Mouse (Mus musculus) gastrocnemius, adult 18-20 months (tissue): ENCODE measurements around the gene Rrp8. TPM values are rescaled to one million over a fixed set of nuclear protein-coding genes. Genes with fewer than 3 reads are reported as not detected.

Source experiments
- DNase-seq: peaks from one replicate; pipeline ENCODE4 v3.0.0; 2021; ENCODE audit warnings: low spot score
- long read RNA-seq, 2 experiments: library from polyadenylated mRNA; stranded (forward); transcript quantifications; one replicate each; pipeline ENCODE4 v2.0.0; 2021
- total RNA-seq, 2 experiments: library from RNA; stranded (reverse); gene quantifications; 2 replicates each; pipeline ENCODE4 v1.2.3; 2021

Rrp8 gene
- total RNA-seq = 10 to 100 TPM in 1 of 2 experiments, 1 to 10 TPM in 1; 10.0 to 10.5 TPM
- long read RNA-seq, experiment 1, transcript Rrp8-201 (7 exons, 3,053 nt) = major isoform, 13 of 19 reads
- long read RNA-seq, experiment 1, partial matches to known transcripts = 3 of 19 reads
- long read RNA-seq, experiment 1, other reads (novel, unspliced or antisense) = 2 of 19 reads
- long read RNA-seq, experiment 2, transcript Rrp8-201 (7 exons, 3,053 nt) = major isoform, 9 of 11 reads
- long read RNA-seq, experiment 2, partial matches to known transcripts = 0 of 11 reads
- long read RNA-seq, experiment 2, other reads (novel, unspliced or antisense) = 2 of 11 reads

DNA sequence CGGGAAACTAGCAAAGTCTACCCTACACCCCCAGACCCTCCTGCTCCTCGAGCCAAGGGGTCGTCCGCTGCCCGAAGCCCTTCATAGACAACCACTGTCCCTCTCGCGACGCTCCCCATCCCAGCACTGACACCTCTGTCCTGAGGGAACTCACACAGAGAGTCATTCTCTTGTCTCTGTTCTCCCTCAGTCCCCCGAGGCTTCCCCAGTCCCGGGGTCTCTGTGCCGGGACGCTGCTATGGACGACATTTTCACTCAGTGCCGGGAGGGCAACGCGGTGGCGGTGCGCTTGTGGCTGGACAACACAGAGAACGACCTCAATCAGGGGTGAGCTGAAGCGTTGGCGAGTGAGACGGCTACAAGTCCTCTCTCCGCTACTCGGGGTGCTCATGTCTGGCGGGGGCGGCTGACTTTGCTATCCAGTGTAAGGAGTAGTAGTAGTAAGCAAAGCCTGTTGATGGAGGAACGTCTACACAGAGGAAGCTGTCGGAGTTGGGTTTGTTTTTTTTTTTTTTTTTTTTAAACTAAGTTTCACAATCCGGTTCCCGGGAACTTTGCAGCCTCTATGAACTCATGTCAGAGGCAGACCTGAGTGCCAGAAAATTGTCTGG lies at the start of gene Rrp8:
TSS of gene Rrp8 (minus strand) at position 475 of the 611 bp plus-strand sequence.
- DNase-seq = peak; percentile 39

DNA sequence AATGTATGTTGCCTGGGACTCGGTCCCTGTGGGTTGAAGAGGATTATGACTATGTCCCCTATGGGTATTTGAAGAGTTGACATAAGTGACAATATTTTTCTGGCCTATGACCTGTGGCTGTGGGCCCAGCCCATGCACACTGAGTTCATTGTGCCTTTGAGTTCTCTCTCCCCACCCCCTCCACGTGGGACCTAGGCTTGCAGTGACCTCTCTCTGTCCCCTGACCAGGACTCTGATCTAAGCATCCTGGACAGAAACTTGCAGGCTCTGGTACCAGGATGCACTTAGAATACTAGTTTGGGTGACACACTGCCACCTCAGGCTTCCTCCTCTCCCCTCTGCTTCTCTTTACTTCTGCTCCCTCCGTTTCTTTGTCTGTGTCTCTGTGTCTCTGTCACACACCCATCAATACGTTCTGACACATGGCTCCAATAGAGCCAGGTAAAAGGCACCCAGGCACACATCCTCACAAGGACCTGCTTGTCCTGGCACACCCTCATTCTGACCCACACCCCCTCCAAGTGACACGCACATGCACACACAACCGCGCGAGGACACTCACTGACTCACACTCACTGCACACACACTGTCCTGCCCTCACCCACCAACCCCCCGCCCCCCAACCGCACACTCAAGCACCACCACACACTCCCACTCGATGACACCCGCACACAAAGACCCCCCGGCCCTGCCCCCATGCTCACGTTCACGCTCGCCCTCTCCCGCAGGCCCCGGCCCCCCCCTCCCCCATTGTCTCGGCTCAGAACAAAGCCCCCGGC lies 49.5 kb upstream of the Rrp8 start:
- no peak for DNase-seq

DNA sequence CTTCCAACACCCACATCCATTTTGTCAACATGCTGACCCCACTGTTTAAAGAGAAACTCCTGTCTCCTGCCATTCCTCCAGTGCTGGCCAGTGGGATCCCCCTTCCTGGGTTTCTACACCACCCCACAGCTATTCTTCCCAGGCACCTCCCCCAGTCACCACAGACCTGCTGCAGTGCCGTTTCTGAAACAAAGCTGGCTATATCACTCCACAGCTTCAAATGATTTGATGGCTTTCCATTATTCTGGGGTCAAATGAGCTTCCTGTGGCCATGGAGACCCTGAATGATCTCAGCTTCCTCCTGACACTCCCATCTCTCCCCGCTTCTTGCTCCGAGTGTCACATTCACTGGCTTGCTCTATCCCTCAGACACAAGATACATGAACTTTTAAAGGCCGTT lies 47.4 kb upstream of the Rrp8 start:
- DNase-seq = no peak

DNA sequence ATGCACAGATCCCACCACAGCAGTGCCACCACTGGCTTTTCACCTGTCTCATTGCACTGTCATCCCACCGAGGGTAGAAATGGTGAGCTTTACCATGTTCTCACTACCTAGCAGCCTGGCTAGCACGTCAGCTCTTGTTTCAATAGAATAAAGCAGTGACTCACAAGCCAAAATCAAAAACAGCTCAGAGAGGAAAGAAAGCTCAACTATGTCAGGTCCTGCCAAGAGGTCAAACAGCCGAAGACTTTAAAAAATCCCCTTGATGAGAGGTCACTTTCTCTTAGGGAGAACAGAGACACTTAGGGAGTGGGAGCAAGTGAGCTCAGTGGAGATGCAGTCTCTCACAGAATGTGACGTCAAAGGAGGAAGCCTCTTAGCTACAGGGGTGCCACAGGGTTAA lies 46.7 kb upstream of the Rrp8 start:
- no peak for DNase-seq

DNA sequence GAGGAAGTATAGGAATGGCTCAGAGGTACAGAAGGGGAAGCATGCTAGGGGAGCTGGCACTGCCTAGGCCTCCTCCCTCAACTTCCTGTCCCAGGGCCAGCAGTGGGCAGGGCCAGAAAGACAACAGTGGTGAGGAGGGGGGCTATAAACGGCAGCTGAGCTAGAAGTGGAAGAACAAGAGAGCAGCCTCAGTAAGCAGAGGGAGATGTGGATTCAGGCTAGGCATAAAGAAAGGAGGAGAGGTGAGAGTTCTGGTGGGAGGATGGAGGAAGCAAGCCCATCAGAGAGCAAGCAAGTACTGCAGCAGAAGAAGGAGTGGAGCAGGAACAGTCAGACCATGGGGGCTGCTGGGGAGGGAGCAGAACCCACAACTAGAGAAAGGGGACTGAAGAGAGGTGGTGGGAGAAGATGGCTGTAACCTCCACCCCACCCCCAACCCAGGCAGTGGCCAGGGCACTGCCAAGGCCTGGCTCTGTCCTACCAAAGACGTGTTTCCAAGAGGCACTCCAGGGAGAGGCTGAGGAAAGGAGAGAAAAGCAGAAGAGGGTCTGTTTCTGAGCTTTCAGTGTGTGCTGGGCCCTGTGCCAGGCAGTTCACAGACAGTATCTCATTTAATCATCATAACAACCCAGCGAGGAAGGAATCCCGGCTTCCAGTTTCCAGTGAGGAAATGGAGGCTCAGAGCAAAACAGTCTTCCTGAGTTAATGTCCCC lies 41.5 kb upstream of the Rrp8 start:
- DNase-seq = no peak

DNA sequence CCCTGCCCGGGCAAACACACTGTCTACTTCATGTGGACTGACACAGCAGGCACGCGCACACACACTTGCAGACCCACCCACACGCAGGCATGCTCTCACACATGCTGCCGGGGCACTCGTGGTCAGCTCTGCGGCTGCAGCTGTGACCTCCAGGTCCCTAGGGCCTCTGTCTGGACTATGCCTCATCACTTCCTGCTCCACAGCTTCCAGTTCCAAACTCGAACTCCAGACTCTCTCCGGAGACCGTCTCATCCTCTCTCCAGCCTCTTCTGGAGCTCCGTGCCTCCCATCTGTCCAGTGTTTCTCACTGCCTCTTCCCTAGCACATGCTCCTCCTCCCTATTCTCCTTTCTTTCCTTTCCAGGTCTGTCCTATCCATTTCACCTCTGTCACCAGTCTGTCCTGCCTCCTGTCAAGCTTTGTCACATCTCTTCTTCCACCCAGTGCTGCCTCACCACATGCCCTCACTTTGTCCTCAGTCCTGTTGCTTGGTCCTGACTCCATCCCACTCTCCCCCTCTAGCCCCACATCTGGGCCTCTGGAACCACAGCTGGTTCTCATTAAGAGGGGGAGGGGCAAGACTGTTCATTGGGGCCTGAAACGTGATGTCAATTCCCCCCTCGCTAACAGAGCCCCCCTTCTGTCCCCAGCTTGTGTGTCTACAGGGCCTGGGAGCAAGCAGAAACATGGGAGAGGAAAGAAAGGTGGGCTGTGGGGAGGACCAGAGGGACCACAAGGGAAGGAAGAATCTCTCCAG lies 40.8 kb upstream of the Rrp8 start:
- peak; percentile 74 for DNase-seq

DNA sequence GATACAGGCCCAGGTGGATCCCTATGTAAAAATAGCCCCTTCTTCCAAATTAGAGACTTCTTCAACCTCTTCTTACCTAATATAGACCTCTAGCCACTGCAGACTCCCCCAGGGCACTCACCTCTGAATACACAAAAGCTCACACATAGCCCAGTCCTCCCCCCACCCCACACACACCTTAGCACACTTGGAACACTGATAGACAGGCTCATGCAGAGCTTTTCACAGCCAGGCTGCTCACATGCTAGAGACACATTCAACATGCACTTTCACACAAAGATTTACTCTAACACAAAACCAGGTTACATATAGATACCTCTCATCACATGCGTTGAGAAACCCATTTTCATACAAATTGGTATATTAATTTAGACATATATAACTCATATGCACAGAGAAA lies 40.1 kb upstream of the Rrp8 start:
- DNase-seq = no peak

DNA sequence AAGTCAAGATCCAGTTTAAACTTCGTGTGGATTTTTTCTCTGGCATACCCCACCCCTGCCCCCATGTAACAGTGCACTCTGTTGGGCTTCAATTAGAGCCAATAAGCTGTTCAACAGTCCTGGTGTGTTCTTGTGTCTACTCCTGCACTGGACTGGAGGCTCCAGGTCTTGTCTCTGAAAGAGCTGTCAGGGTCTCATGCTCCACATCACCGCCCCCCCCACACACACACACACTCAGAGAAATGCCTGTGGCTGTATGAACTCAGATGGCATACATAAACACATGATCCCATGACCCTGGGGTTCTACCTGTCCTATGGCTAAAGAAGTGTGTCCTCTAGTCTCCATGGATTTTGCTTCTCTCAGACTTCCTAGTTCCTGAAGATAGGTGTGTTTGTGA lies 38.8 kb upstream of the Rrp8 start:
- no peak for DNase-seq

DNA sequence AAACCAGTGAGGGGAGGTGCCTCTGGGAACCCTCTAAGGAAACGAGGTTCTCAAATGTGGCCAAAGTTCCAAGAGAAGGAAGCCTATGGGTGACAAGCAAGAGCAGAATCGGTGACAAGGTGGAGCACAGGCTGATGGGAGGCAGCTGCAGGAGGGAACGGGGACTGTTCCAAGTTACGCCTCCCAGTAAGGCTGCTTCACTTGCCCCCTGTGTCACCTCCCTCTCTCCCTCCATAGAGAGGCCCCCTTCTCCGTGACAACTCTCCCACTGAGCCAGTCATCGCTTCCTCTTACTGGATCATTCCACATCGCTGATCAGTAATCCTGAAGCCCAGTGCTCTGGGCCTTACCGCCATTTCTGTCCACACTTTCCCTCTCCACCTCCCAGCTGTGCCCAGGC lies 37.5 kb upstream of the Rrp8 start:
- DNase-seq = no peak

DNA sequence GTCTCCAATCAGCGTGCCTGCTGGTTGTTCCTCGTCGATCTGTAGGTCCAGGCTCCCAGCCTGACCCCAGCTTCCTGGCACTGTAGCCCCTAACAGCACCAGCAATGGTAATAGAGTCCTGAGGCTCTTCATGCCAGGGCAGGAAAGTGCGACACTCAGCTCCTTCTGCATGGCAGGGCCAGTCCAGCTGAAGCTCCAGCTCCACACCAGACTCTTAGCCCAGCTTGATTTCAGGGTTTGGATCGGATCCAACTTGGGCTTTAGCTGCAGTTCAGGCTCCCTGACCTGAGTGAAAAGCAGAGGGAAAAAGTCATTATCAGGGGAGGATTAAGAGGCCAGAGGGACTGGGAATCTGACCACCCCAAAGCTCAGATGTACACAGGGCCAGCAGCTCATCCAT lies 35.9 kb upstream of the Rrp8 start:
- no peak for DNase-seq

DNA sequence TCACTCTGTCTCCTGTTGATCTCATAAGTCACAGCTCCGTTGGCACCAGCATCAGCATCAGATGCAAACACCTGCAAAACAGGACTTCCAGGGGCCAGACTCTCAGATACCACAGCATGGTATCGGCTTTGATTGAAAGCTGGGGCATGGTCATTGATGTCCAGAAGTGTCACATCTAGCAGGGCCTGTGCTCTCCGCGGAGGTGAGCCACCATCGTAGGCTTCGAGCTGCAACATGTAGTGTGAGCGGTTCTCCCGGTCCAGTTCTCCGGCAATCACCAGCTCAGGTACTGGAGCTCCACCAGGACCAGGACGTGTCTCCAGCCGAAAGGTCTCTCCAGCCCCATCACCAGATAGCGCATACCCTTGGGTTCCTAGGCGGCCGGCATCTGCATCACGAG lies 35.1 kb upstream of the Rrp8 start:
- DNase-seq = no peak

DNA sequence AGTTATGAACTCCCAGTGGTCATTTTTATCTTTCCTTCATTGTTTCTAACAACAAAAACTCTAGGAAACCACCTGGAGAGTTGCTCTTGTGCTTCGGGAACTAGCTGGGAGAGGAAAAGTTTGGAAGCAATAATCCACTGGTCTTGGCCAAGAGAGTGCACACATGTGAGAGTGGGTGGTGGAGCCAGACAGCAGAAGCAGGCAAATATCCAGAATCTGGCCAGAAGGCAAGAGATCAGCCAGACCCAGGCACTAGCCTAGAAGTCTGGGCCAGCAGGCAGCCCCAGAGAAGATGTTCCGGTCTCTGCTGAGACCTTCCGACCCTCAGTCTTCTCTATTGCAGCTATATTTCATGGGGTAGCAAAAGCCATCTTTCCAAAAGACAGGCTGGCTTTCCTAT lies 32.8 kb upstream of the Rrp8 start:
- DNase-seq = peak; percentile 61

DNA sequence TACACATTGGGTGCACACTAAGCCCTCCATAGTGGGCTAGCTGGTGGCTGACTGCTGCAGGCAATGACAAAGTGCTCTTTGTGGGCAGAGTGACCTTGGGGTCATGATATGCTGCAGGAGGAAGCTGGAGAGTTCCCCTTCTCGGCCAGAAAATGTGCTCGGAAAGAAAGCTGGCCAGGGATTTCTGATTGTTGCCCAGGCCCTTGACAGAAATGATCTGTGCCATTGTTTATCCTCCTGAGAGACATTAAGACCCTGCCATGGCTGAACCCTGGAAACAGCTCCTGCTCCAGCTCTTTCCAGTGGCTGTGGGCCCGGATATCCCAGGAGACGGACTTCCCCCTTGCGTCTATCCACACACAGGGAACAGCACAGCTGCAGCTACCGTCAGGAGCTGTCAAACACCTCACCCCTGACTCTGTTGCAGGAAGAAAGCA lies 30.6 kb upstream of the Rrp8 start:
- DNase-seq = no peak

DNA sequence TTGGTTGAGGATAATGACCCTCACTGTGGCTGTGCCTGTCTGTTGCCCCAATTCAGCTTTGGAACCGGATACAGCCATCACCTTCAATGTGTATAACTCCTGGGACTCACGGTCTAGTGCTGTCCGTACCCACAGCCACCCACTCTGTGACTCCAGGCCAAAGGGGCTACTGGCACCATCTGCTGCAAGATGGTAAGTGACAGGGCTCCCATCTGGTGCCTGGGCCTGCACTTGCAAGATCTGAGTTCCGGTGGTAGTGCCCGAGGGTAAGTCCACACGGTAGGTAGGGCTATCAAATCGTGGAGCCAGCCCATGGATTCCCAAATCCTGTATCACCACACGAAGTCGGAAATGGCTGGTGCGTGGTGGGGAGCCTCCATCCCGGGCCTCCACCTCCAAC lies 27.1 kb upstream of the Rrp8 start:
- DNase-seq = no peak

DNA sequence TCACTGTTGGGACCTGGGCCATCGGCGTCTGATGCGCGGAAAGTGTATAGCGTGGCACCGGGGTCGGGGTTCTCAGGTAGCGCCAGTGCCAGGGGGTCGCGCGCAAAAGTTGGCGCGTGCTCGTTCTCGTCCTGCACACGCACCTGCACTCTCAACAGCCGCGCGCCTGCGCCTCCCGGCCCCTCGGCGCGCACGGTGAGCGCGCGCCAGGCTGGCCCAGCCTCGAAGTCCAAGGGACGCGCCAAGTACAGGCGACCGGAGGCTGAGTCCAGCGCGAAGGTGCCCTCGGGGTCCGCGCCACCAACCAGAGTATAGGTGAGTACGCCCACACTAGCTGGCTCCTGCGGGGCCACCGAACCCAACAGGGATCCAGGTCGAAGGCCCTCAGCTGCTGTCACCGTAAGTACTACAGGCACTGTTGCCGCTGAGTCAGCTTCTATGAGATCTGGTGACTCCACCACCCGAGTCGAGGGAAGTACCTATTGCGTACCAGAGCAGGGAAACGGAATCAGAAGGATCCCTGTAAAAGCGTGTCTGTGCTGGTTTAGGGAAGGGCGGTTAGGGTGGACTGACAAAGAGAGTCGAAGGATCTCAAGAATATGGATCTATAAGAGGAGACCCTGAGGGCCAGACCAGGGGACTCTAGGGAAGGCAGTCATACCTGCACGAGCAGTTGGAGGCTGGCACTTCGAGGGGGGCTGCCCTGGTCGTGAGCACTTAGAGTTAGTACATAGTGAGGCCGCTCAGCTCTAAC lies 25.5 kb upstream of the Rrp8 start:
- no peak for DNase-seq

DNA sequence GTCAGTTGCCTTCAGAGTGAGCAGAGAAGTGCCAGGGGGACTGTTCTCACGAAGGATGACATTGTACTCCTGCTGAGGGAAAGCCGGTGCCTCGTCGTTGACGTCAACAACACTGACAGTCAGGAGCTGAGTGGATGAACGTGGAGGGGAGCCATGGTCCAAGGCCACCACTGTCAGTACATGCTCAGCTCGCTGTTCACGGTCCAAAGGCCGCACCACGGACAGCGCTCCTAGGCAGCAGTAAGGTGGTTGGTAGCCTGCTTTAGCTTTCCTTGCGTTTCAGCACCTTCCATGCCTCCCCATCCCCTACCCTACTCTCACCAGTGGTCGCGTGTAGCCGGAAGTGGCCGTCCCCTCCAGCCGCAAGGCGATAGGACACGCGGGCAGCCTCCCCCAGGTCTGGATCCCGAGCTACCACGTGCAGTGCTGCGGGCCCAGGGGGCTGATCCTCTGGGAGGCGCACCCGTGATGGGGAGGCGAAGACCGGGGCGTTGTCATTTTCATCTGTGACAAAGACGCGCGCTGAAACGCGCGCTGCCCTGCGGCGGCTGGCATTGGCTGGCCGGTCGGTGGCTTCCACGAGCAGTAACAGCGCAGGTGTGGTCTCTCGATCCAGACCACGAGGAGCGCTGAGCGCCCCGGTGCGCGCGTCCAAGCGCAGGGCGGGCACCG lies 24.8 kb upstream of the Rrp8 start:
- DNase-seq = no peak

DNA sequence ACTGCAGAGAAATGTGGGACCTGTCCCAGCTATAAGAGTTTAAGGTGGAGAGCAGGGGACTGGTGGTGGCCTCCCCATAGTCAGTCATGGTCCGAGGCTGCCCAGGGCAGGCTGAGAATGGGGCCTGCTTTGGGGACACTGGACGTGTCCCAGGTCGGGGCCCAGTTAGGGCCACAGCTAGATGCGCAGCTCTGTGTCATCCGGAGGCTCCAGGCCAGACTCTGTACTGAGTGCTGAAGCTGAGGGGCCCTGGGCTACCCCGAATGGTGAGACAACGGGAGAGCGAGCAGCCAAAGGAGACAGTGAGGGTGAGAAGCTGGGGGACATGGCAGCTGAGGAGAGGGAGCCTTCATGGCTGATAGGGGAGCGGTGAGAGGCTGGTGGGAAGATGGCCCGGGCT lies 16.1 kb upstream of the Rrp8 start:
- no peak for DNase-seq

DNA sequence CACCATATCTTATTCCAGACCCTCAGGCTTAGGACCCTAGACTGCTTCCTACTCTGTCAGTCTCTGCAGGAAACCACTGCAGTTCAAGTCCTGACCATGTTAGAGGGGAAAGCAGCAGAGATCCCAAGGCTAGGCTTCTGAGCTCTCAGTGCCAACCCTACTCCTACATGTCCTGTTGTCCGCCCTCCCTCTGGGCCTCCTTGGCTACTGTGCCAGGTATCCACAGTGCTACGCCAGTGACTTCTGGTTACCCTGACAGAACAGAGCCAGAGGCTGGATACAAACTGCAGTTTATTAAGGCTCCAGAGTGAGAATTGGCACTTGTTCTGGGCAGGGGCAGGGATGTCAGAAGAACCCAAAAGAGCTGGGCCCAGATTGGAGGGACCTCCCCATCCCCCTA lies 15.5 kb upstream of the Rrp8 start:
- no peak for DNase-seq

DNA sequence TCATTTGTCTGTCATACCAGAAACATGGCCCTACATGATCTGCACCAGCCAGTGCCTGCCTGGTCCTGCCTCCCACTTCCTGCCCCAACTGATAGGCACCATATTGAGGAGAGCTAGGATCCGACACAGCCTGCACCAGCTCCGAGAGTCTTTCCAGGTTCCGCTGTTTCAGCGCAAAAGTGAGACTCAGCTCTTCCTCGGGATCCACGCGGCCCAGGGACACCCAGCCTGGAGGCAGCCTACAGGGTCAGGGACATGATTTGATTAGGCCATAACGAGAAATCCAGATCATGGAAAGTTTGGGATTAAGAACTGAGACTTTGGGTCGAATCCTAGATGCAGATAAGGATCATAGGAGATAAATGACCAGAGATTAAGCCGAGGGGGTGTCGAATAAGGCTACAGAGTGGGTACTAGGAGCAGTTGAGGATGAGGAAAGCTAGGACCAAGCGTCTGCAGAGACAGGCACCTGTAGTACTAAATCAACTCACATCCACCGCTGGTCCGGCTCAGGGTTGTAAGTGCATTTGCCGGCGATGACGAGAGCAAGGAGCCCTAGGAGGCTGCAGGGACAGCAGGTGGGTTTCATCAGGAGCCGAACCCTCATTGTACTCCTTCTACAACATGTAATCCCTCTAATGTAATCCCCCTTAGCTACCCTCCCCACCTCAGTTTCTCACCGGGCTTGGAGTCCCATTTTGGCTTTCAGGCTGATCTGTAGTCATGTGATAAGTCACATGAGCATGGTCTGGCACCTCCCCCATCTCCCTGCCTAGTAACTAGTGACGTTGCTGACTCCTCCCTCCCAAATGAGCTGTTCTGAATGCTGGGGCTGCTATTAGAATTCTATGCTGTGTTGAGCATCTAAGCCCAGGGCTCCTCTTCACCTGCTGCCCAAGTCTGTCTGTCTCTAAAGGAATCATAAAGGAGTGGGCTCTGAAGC lies 14.6 kb upstream of the Rrp8 start, which contains the start of gene Tpp1:
TSS of gene Tpp1 (minus strand) at position 745 of the 943 bp plus-strand sequence.
- DNase-seq = peak; percentile 95
